Mouse (Mus musculus): ENCODE data around the gene Ankrd11.

GRCm38 (mm10) chr8:122960932-122961331, 81.1 kb downstream of the Ankrd11 start:
- TF ChIP-seq CTCF (IDR thresholded peaks at IDR 0.05; ENCODE audit: low read depth): no peak
- TF ChIP-seq EP300 (IDR thresholded peaks at IDR 0.05; ENCODE audit: low read depth): no peak

Measured in heart, postnatal 0 days (tissue).